Mouse (Mus musculus) liver, postnatal 0 days (tissue): ENCODE measurements at regions not wholly inside any gene's neighbourhood (a gene's known extent, or its start where the extent isn't known, plus 50 kb on each side); places are given as distances from the start of the nearest gene placed in this dataset.

Source experiments
- CTCF ChIP-seq: sonication (generic); IDR thresholded peaks from 2 replicates; pipeline ENCODE4 v1.5.1; 2016; ENCODE audit warnings: antibody characterized with exemption, low read depth
- EP300 ChIP-seq: IDR thresholded peaks from 2 replicates; pipeline ENCODE4 v1.6.1; 2016; ENCODE audit warnings: antibody characterized with exemption, low read depth, mild to moderate bottlenecking

- TF ChIP-seq CTCF (no peak), EP300 (no peak)
Observed at GRCm38 (mm10) chr6:118307481-118307880, 110.0 kb upstream of the Ret start.
